Mouse (Mus musculus) liver, adult 2 months (tissue): Measurements from ENCODE around the gene Nkpd1. TPM values are rescaled to one million over a fixed set of nuclear protein-coding genes. Genes with fewer than 3 reads are reported as not detected.

Experiments
- DNase-seq: peaks from one replicate; pipeline ENCODE4 v3.0.0-alpha.2; 2011; ENCODE audit warnings: low read depth, low spot score; ENCODE audit errors: extremely low read depth
- H3K27ac ChIP-seq: fragments of 200-500 bp; replicated peaks from 2 replicates; pipeline ENCODE4 v1.5.1; 2012; ENCODE audit warnings: low read depth, mild to moderate bottlenecking, control low read depth, inconsistent platforms, low read length; ENCODE audit not compliant: insufficient read depth
- H3K27me3 ChIP-seq: fragments of 200-500 bp; 2 replicates; pipeline ENCODE4 v1.6.1; 2012; ENCODE audit warnings: mild to moderate bottlenecking, moderate library complexity, low read length, inconsistent platforms; ENCODE audit not compliant: control insufficient read depth, insufficient read depth
- H3K36me3 ChIP-seq: fragments of 200-500 bp; 2 replicates; pipeline ENCODE4 v1.6.1; 2012; ENCODE audit warnings: low read length, inconsistent platforms; ENCODE audit not compliant: control insufficient read depth, insufficient read depth
- H3K4me1 ChIP-seq: fragments of 200-500 bp; 2 replicates; pipeline ENCODE4 v1.6.1; 2011; ENCODE audit warnings: low read length; ENCODE audit not compliant: control insufficient read depth, insufficient read depth
- H3K4me3 ChIP-seq: fragments of 200-500 bp; 2 replicates; pipeline ENCODE4 v1.5.1; 2011; ENCODE audit warnings: low read depth, mild to moderate bottlenecking, control low read depth, low read length, moderate library complexity; ENCODE audit not compliant: insufficient read depth
- H3K79me2 ChIP-seq: fragments of 200-500 bp; 2 replicates; pipeline ENCODE4 v1.6.1; 2012; ENCODE audit warnings: inconsistent platforms, mild to moderate bottlenecking, low read length, moderate library complexity; ENCODE audit not compliant: control insufficient read depth, insufficient read depth
- H3K9ac ChIP-seq: fragments of 200-500 bp; 2 replicates; pipeline ENCODE4 v1.6.1; 2012; ENCODE audit warnings: low read depth, mild to moderate bottlenecking, control low read depth, inconsistent platforms, low read length
- CTCF ChIP-seq: fragments of 200-500 bp; IDR thresholded peaks from 2 replicates; pipeline ENCODE4 v1.5.1; 2011; ENCODE audit warnings: low read depth, low read length, control low read depth
- POLR2A ChIP-seq: fragments of 200-500 bp; IDR thresholded peaks from 2 replicates; pipeline ENCODE4 v1.6.1; 2011; ENCODE audit warnings: low read length, control low read depth; ENCODE audit not compliant: insufficient read depth; ENCODE audit errors: extremely low read depth
- WGBS: fragments of 180-500 bp; shearing (Covaris S2); methylation state at CpG from one replicate; pipeline ENCODE4 v1.1.7; 2018; 5-methylcytosine and 5-hydroxymethylcytosine counted together
- polyA plus RNA-seq: library from polyadenylated mRNA; depleted of rRNA; stranded (reverse); fragments of >200 nt; gene quantifications from 2 replicates; pipeline ENCODE4 v1.2.3, GENCODE M21; 2012
- total RNA-seq: library from RNA; depleted of rRNA; stranded (reverse); fragments of >200 nt; gene quantifications from 2 replicates; pipeline ENCODE4 v1.2.3, GENCODE M21; 2014

The Nkpd1 gene
- total and polyA plus RNA-seq, 2 experiments: not detected

DNA sequence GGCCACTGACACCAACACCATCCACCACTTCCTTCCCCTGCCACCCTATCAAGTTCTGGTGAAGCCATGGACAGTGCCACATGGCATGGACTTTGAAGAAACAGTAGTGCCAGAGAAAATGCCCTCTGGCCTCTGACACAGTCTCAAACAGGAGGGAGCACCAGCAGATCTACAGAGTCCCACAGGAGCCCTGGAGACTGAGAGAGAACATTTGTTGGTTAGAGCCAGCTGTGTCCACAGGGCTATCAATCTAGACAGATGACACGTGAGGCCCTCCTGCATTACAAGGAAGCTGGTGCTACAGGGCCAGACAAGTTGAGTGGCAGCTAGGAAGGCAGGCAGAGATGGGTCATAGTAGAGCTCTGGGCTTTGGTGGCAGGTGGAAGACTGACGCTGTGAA is 34.8 kb downstream of the Nkpd1 start:
- Histone ChIP-seq H3K27ac (peak overlapping the region; percentile 65), H3K79me2 (peaks cover 76% of the 10 kb centered on the region), H3K4me3 (no peak overlapping the region), H3K36me3 (0 out of 2 replicates have a peak, but pooled peaks cover 2% of the 10 kb centered on the region), H3K9ac (no peak overlapping the region), H3K4me1 (peaks cover 41% of the 10 kb centered on the region), H3K27me3 (no peaks in the 10 kb centered on the region)
- 36% methylated on average over 2 of the region's 2 CpGs for WGBS
- DNase-seq: peak; percentile 85
- no peak for TF ChIP-seq POLR2A
- no peak for TF ChIP-seq CTCF

DNA sequence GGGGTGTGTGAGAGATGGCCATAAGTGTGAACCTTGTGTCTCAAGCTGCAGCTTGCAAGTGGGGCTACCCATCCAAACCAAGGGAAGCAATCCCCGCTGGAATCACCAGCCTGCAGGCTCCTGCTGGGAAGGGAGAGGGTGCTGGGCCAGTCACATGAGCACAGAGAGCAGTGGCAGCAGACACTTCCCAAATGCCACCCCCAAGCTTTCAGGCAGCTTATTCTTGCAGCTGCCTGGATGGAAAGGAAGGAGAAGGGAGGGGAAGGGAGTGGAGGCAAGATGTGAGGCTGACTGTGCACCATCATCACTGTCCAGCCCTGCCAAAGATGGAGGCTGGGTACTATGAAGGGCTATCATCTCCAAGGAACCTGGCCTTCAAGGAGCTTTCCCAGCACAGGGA is 36.5 kb downstream of the Nkpd1 start:
- H3K27ac ChIP-seq: no peak overlapping the region
- WGBS: 94% methylated on average over 1 of the region's 1 CpGs
- no peak overlapping the region for H3K9ac ChIP-seq
- TF ChIP-seq CTCF (no peak), POLR2A (no peak)
- peaks cover 76% of the 10 kb centered on the region for H3K79me2 ChIP-seq
- DNase-seq: no peak
- no peaks in the 10 kb centered on the region for H3K27me3 ChIP-seq
- no peak overlapping the region for H3K4me3 ChIP-seq
- H3K36me3 ChIP-seq: 0 out of 2 replicates have a peak, but pooled peaks cover 2% of the 10 kb centered on the region
- H3K4me1 ChIP-seq: peaks cover 41% of the 10 kb centered on the region

GRCm38 (mm10) chr7:19557086-19557485 is 39.4 kb downstream of the Nkpd1 start:
- H3K27me3 ChIP-seq: no peaks in the 10 kb centered on the region
- peak; percentile 41 for DNase-seq
- TF ChIP-seq POLR2A: no peak
- no peak for TF ChIP-seq CTCF
- H3K4me1 ChIP-seq: peaks cover 43% of the 10 kb centered on the region
- H3K9ac ChIP-seq: no peak overlapping the region
- WGBS: 25% methylated on average over 2 of the region's 2 CpGs
- 0 out of 2 replicates have a peak, but pooled peaks cover 2% of the 10 kb centered on the region for H3K36me3 ChIP-seq
- H3K79me2 ChIP-seq: peaks cover 65% of the 10 kb centered on the region
- no peak overlapping the region for H3K4me3 ChIP-seq
- H3K27ac ChIP-seq: no peak overlapping the region

GRCm38 (mm10) chr7:19557982-19558900 is 40.6 kb downstream of the Nkpd1 start:
- Histone ChIP-seq H3K4me1 (peaks cover 33% of the 10 kb centered on the region), H3K36me3 (0 out of 2 replicates have a peak, but pooled peaks cover 2% of the 10 kb centered on the region), H3K27me3 (no peaks in the 10 kb centered on the region), H3K9ac (no peak overlapping the region), H3K27ac (no peak overlapping the region), H3K4me3 (no peak overlapping the region), H3K79me2 (peaks cover 64% of the 10 kb centered on the region)
- 92% methylated on average over 6 of the region's 6 CpGs for WGBS
- TF ChIP-seq CTCF: no peak
- no peak for TF ChIP-seq POLR2A
- no peak for DNase-seq

GRCm38 (mm10) chr7:19558965-19559364 is 41.3 kb downstream of the Nkpd1 start:
- 0 out of 2 replicates have a peak, but pooled peaks cover 2% of the 10 kb centered on the region for H3K36me3 ChIP-seq
- peaks cover 30% of the 10 kb centered on the region for H3K4me1 ChIP-seq
- H3K27me3 ChIP-seq: no peaks in the 10 kb centered on the region
- H3K9ac ChIP-seq: no peak overlapping the region
- peaks cover 60% of the 10 kb centered on the region for H3K79me2 ChIP-seq
- H3K27ac ChIP-seq: no peak overlapping the region
- WGBS: 67% methylated on average over 2 of the region's 2 CpGs
- TF ChIP-seq CTCF: peak; percentile 43; the same call in 1 of the 2 replicates
- TF ChIP-seq POLR2A: no peak
- H3K4me3 ChIP-seq: no peak overlapping the region
- no peak for DNase-seq
